Mouse (Mus musculus) CH12.LX (cell line): ENCODE measurements around the gene Lonp2. TPM values are rescaled to one million over a fixed set of nuclear protein-coding genes. Genes with fewer than 3 reads are reported as not detected.

Experiments used
- DNase-seq: peaks from one replicate; pipeline ENCODE4 v3.0.0-alpha.2; 2013; ENCODE audit errors: extremely low read depth
- H3K27ac ChIP-seq: 2 replicates; pipeline ENCODE4 v1.5.1; 2012; ENCODE audit warnings: low read depth, mild to moderate bottlenecking, control low read depth, moderate library complexity; ENCODE audit not compliant: insufficient read depth
- H3K27me3 ChIP-seq: replicated peaks from 2 replicates; pipeline ENCODE3; 2012; ENCODE audit warnings: inconsistent platforms
- H3K36me3 ChIP-seq, 2 experiments: replicated peaks in 1 of 2; 2 replicates each; pipeline versions ENCODE3 to v1.6.1; 2012; ENCODE audit warnings: inconsistent platforms in 1 of 2, low read length in 1 of 2, mild to moderate bottlenecking in 1 of 2, mixed read lengths in 1 of 2, moderate library complexity in 1 of 2; ENCODE audit not compliant: control insufficient read depth in 1 of 2, insufficient read depth in 1 of 2
- H3K4me1 ChIP-seq, 2 experiments: 2 replicates each; pipeline ENCODE4 v1.6.1; 2012; ENCODE audit warnings: inconsistent platforms in 1 of 2, moderate library complexity in 1 of 2; ENCODE audit not compliant: insufficient read depth in 2 of 2, control insufficient read depth in 1 of 2
- H3K4me2 ChIP-seq: 2 replicates; pipeline ENCODE4 v1.6.1; 2012; ENCODE audit warnings: low read depth, mild to moderate bottlenecking, control low read depth; ENCODE audit not compliant: poor library complexity, insufficient read depth, severe bottlenecking
- H3K4me3 ChIP-seq, 3 experiments: fragments of 150-350 bp in 1 of 3; sonication (generic) in 1 of 3; replicated peaks in 1 of 3; 2 replicates each; pipeline versions ENCODE3 to v1.5.1; 2011 to 2012; ENCODE audit warnings: low read depth in 2 of 3, low read length in 2 of 3, mild to moderate bottlenecking in 2 of 3, moderate library complexity in 2 of 3, control low read depth in 1 of 3, improper control_type of control experiment in 1 of 3, inconsistent platforms in 1 of 3, mixed read lengths in 1 of 3; ENCODE audit not compliant: poor library complexity in 1 of 3
- H3K79me2 ChIP-seq: replicated peaks from 2 replicates; pipeline ENCODE4 v1.6.1; 2012; ENCODE audit warnings: mild to moderate bottlenecking, moderate library complexity; ENCODE audit not compliant: control insufficient read depth, poor library complexity, insufficient read depth, severe bottlenecking; ENCODE audit errors: extremely low read depth
- H3K9ac ChIP-seq: 2 replicates; pipeline ENCODE4 v1.6.1; 2012; ENCODE audit warnings: low read depth, mild to moderate bottlenecking, control low read depth, moderate library complexity; ENCODE audit not compliant: insufficient read depth
- H3K9me3 ChIP-seq: replicated peaks from 2 replicates; pipeline ENCODE3; 2012; ENCODE audit warnings: low read length, inconsistent platforms, mixed read lengths
- BHLHE40 ChIP-seq: IDR thresholded peaks from 2 replicates; pipeline ENCODE4 v1.6.1; 2011; ENCODE audit warnings: mild to moderate bottlenecking, low read depth, low read length, improper control_type of control experiment
- CTCF ChIP-seq, 2 experiments: IDR thresholded peaks in 1 of 2; conservative IDR thresholded peaks in 1 of 2; 2 replicates each; pipeline ENCODE4 v1.5.1; 2011 to 2012; ENCODE audit warnings: low read depth in 2 of 2, low read length in 2 of 2, improper control_type of control experiment in 1 of 2, inconsistent platforms in 1 of 2, mild to moderate bottlenecking in 1 of 2, moderate library complexity in 1 of 2
- ETS1 ChIP-seq: conservative IDR thresholded peaks from 2 replicates; pipeline ENCODE4 v1.6.1; 2012; ENCODE audit warnings: low read depth, mild to moderate bottlenecking, inconsistent platforms, low read length, improper control_type of control experiment, moderate library complexity
- GABPA ChIP-seq: IDR thresholded peaks from 2 replicates; pipeline ENCODE4 v1.6.1; 2012; ENCODE audit warnings: low read depth, low read length, improper control_type of control experiment, inconsistent platforms; ENCODE audit not compliant: insufficient replicate concordance
- HCFC1 ChIP-seq: IDR thresholded peaks from 2 replicates; pipeline ENCODE4 v1.6.1; 2012; ENCODE audit warnings: low read depth, mild to moderate bottlenecking, inconsistent platforms, low read length, improper control_type of control experiment
- JUN ChIP-seq: IDR thresholded peaks from 2 replicates; pipeline ENCODE4 v1.6.1; 2011; ENCODE audit warnings: low read depth, mild to moderate bottlenecking, low read length, improper control_type of control experiment, moderate library complexity; ENCODE audit not compliant: insufficient read depth
- JUND ChIP-seq: conservative IDR thresholded peaks from 2 replicates; pipeline ENCODE4 v1.6.1; 2011; ENCODE audit warnings: low read depth, low read length, improper control_type of control experiment
- KAT2A ChIP-seq: IDR thresholded peaks from 2 replicates; pipeline ENCODE4 v1.6.1; 2012; ENCODE audit warnings: low read length, improper control_type of control experiment, inconsistent platforms; ENCODE audit not compliant: insufficient replicate concordance
- MAX ChIP-seq: IDR thresholded peaks from 2 replicates; pipeline ENCODE4 v1.6.1; 2011; ENCODE audit warnings: low read length, improper control_type of control experiment
- MAZ ChIP-seq: IDR thresholded peaks from 2 replicates; pipeline ENCODE4 v1.6.1; 2012; ENCODE audit warnings: low read depth, mild to moderate bottlenecking, inconsistent platforms, low read length, improper control_type of control experiment, moderate library complexity
- MEF2A ChIP-seq: IDR thresholded peaks from 2 replicates; pipeline ENCODE4 v1.6.1; 2014; ENCODE audit warnings: low read depth, mild to moderate bottlenecking, inconsistent platforms, low read length, improper control_type of control experiment, borderline replicate concordance
- MXI1 ChIP-seq: IDR thresholded peaks from 2 replicates; pipeline ENCODE4 v1.6.1; 2011; ENCODE audit warnings: mild to moderate bottlenecking, low read depth, low read length, improper control_type of control experiment
- MYC ChIP-seq: IDR thresholded peaks from 2 replicates; pipeline ENCODE4 v1.6.1; 2011; ENCODE audit warnings: low read depth, mild to moderate bottlenecking, improper control_type of control experiment, low read length
- NELFE ChIP-seq: IDR thresholded peaks from 2 replicates; pipeline ENCODE4 v1.6.1; 2011; ENCODE audit warnings: low read depth, low read length, improper control_type of control experiment
- PAX5 ChIP-seq: IDR thresholded peaks from 2 replicates; pipeline ENCODE4 v1.6.1; 2012; ENCODE audit warnings: low read length, inconsistent platforms, mixed read lengths
- POLR2A ChIP-seq: IDR thresholded peaks from 2 replicates; pipeline ENCODE4 v1.6.1; 2011; ENCODE audit warnings: low read depth, mild to moderate bottlenecking, improper control_type of control experiment, low read length
- RAD21 ChIP-seq: IDR thresholded peaks from 2 replicates; pipeline ENCODE4 v1.6.1; 2011; ENCODE audit warnings: low read depth, mild to moderate bottlenecking, low read length, improper control_type of control experiment, moderate library complexity
- SIN3A ChIP-seq: IDR thresholded peaks from 2 replicates; pipeline ENCODE4 v1.6.1; 2012; ENCODE audit warnings: low read length, improper control_type of control experiment, inconsistent platforms
- SMC3 ChIP-seq: IDR thresholded peaks from 2 replicates; pipeline ENCODE4 v1.6.1; 2011; ENCODE audit warnings: low read depth, low read length, improper control_type of control experiment
- UBTF ChIP-seq: IDR thresholded peaks from 2 replicates; pipeline ENCODE4 v1.6.1; 2012; ENCODE audit warnings: low read depth, mild to moderate bottlenecking, inconsistent platforms, low read length, improper control_type of control experiment, moderate library complexity
- USF1 ChIP-seq: IDR thresholded peaks from 2 replicates; pipeline ENCODE4 v1.6.1; 2014; ENCODE audit warnings: low read depth, mild to moderate bottlenecking, inconsistent platforms, low read length, improper control_type of control experiment
- USF2 ChIP-seq: conservative IDR thresholded peaks from 2 replicates; pipeline ENCODE4 v1.6.1; 2011; ENCODE audit warnings: low read depth, low read length, improper control_type of control experiment
- ZC3H11A ChIP-seq: IDR thresholded peaks from 2 replicates; pipeline ENCODE4 v1.6.1; 2012; ENCODE audit warnings: low read depth, mild to moderate bottlenecking, inconsistent platforms, low read length, improper control_type of control experiment
- ZMIZ1 ChIP-seq: IDR thresholded peaks from 2 replicates; pipeline ENCODE4 v1.6.1; 2012; ENCODE audit warnings: low read depth, mild to moderate bottlenecking, inconsistent platforms, low read length, improper control_type of control experiment
- dilution Hi-C: fragments of 300-500 bp; cut with MboI; formaldehyde crosslinking; loops from 2 replicates; pipeline ENCODE4 v1.14.3; 2020; ENCODE audit warnings: low sequenced_read_pairs; ENCODE audit not compliant: extremely low pct_unique_long_range_greater_than_20kb, extremely low pct_ligation_motif_present
- in situ Hi-C: fragments of 300-500 bp; cut with MboI; formaldehyde crosslinking; loops from 3 replicates; pipeline ENCODE4 v1.14.3; 2019; ENCODE audit warnings: low sequenced_read_pairs, low pct_ligation_motif_present, low pct_unique_long_range_greater_than_20kb, mixed read lengths
- polyA plus RNA-seq: library from polyadenylated mRNA; unstranded; fragments of >175 nt; gene quantifications from 2 replicates; pipeline ENCODE4 v1.2.1, GENCODE M21; 2012; ENCODE audit warnings: low read depth; ENCODE audit not compliant: insufficient read length
- total RNA-seq, 2 experiments: library from RNA; depleted of rRNA; stranded (reverse); fragments of 300-350 nt in 1 of 2; fragments of >200 nt in 1 of 2; gene quantifications; 2 replicates each; pipeline ENCODE4 v1.2.3; 2012 to 2014

Gene Lonp2
- total and polyA plus RNA-seq, 3 experiments = 25.6 to 27.8 (median 26.4) TPM

DNA sequence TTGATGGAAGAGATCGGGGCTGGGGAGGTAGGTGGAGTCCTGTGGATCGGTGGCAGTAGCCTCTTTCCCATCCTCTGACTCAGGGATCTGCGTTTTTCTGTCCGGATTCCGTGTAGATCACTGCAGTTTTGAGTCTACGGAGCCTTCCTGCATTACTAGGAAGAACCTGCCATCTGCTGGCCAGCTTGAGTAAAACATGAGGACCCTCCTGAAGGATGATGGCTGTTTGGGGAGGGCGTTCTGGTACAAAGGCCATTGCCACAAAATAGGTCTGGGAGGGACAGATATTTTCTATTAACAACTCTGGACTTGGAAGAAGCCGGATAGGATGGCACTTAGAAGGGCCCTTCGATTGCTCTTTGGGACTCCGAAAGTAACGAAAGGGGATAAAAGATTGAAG is 38.7 kb upstream of the Lonp2 start:
- Histone ChIP-seq H3K27ac (no peak overlapping the region), H3K9me3 (no peaks in the 10 kb centered on the region), H3K9ac (peak overlapping the region; percentile 51), H3K4me3 (peak overlapping the region in 2 of 3 experiments; percentile 60 to 75), H3K79me2 (no peaks in the 10 kb centered on the region), H3K4me2 (peak overlapping the region; percentile 86), H3K27me3 (peaks cover 5% of the 10 kb centered on the region), H3K4me1 (peaks cover 0 to 3% of the 10 kb centered on the region in 2 experiments; a peak in 2 of 4 replicates), H3K36me3 (no peaks in the 10 kb centered on the region)
- peak; percentile 88 for DNase-seq
- in situ Hi-C loops = loop anchor here (5.0 kb wide), 1 partner anchor 322 kb away; no protein-coding TSS in a partner anchor
- dilution Hi-C loops = no loop called here
- TF ChIP-seq MAX = 0 out of 2 replicates have a peak, but pooled peaks have one; percentile 52
- peak; percentile 41; the same call in 1 of the 2 replicates for TF ChIP-seq SIN3A
- no peak for TF ChIP-seq BHLHE40
- no peak for TF ChIP-seq UBTF
- TF ChIP-seq SMC3 = peak; percentile 79
- peak; percentile 33; the same call in 1 of the 2 replicates for TF ChIP-seq MYC
- no peak for TF ChIP-seq ETS1
- peak; percentile 39; the same call in 1 of the 2 replicates for TF ChIP-seq MAZ
- peak; percentile 92 for TF ChIP-seq RAD21
- no peak for TF ChIP-seq HCFC1
- no peak for TF ChIP-seq GABPA
- TF ChIP-seq MXI1 = no peak
- no peak for TF ChIP-seq USF2
- TF ChIP-seq CTCF (conservative IDR thresholded peaks at IDR 0.05 in 1 of 2, IDR thresholded peaks at IDR 0.05 in 1 of 2; ENCODE audit: low read depth in 2 of 2, low read length in 2 of 2) = peak; percentile 40 to 90; a peak in 3 of 4 replicates
- no peak for TF ChIP-seq POLR2A
- TF ChIP-seq ZC3H11A = 0 out of 2 replicates have a peak, but pooled peaks have one; percentile 17
- no peak for TF ChIP-seq PAX5
- TF ChIP-seq KAT2A = no peak
- 0 out of 2 replicates have a peak, but pooled peaks have one; percentile 13 for TF ChIP-seq MEF2A
- TF ChIP-seq USF1 = no peak
- TF ChIP-seq ZMIZ1 = no peak
- TF ChIP-seq NELFE = 0 out of 2 replicates have a peak, but pooled peaks have one; percentile 18
- no peak for TF ChIP-seq JUN
- no peak for TF ChIP-seq JUND
